Mouse (Mus musculus) forebrain, embryonic 13.5 days (tissue): ENCODE data around the gene Cpne7. TPM values are rescaled to one million over a fixed set of nuclear protein-coding genes. Genes with fewer than 3 reads are reported as not detected.
A peak's percentile ranks its signal among the peaks of the same experiment; 100 is the strongest.

Experiments
- ATAC-seq: fragments of 200-750 bp; cut with Nextera tagmentation; 2 replicates; pipeline ENCODE4 v1.8.0; 2017
- H3K27ac ChIP-seq: fragments of 300-500 bp; sonication (generic); 2 replicates; pipeline ENCODE4 v1.5.1; 2015; ENCODE audit warnings: inconsistent platforms, mild to moderate bottlenecking, moderate library complexity
- H3K27me3 ChIP-seq: fragments of 300-500 bp; sonication (generic); 2 replicates; pipeline ENCODE4 v1.6.1; 2015; ENCODE audit warnings: mild to moderate bottlenecking, inconsistent platforms
- H3K36me3 ChIP-seq: fragments of 300-500 bp; sonication (generic); 2 replicates; pipeline ENCODE4 v1.6.1; 2015; ENCODE audit warnings: mild to moderate bottlenecking, inconsistent platforms; ENCODE audit not compliant: poor library complexity, severe bottlenecking
- H3K4me1 ChIP-seq: fragments of 300-500 bp; sonication (generic); 2 replicates; pipeline ENCODE4 v1.6.1; 2015; ENCODE audit warnings: inconsistent platforms
- H3K4me2 ChIP-seq: fragments of 300-500 bp; sonication (generic); 2 replicates; pipeline ENCODE4 v1.6.1; 2015; ENCODE audit warnings: inconsistent platforms, mild to moderate bottlenecking, moderate library complexity
- H3K4me3 ChIP-seq: fragments of 300-500 bp; sonication (generic); 2 replicates; pipeline ENCODE4 v1.5.1; 2015; ENCODE audit warnings: mild to moderate bottlenecking, inconsistent platforms
- H3K9ac ChIP-seq: fragments of 300-500 bp; sonication (generic); 2 replicates; pipeline ENCODE4 v1.6.1; 2015; ENCODE audit warnings: mild to moderate bottlenecking, inconsistent platforms
- H3K9me3 ChIP-seq: fragments of 300-500 bp; sonication (generic); replicated peaks from 2 replicates; pipeline ENCODE4 v1.6.1; 2016; ENCODE audit warnings: inconsistent platforms
- WGBS: fragments of 180-500 bp; shearing (Covaris S2); methylation state at CpG from one replicate; pipeline ENCODE4 v1.1.7; 2015; 5-methylcytosine and 5-hydroxymethylcytosine counted together
- polyA plus RNA-seq: library from polyadenylated mRNA; unstranded; fragments of >200 nt; fragmentation: Nextera tagmentation; extraction: Ambion mirVana; gene quantifications from 2 replicates; pipeline ENCODE4 v1.2.1, GENCODE M21; 2015

Cpne7 gene
- polyA plus RNA-seq, 1 experiment from 2014 or later = 0.43 TPM

- no peak overlapping the region for H3K27ac ChIP-seq
- peaks cover 11% of the 10 kb centered on the region for H3K4me1 ChIP-seq
- no peak overlapping the region for H3K4me3 ChIP-seq
- H3K9ac ChIP-seq = no peak overlapping the region
- H3K4me2 ChIP-seq = no peak overlapping the region
- H3K9me3 ChIP-seq = no peaks in the 10 kb centered on the region
- H3K36me3 ChIP-seq = no peaks in the 10 kb centered on the region
- peaks cover 56% of the 10 kb centered on the region for H3K27me3 ChIP-seq
- ATAC-seq = no peak
- 68% methylated on average over 9 of the region's 9 CpGs for WGBS
Observed at GRCm38 (mm10) chr8:123122059-123122458, 4.9 kb downstream of the Cpne7 start.

GRCm38 (mm10) chr8:123122670-123123069, 5.5 kb downstream of the Cpne7 start:
- Histone ChIP-seq H3K9me3 (no peaks in the 10 kb centered on the region), H3K27me3 (peaks cover 54% of the 10 kb centered on the region), H3K27ac (no peak overlapping the region), H3K4me3 (no peak overlapping the region), H3K4me1 (peaks cover 5% of the 10 kb centered on the region), H3K36me3 (no peaks in the 10 kb centered on the region), H3K9ac (no peak overlapping the region), H3K4me2 (no peak overlapping the region)
- ATAC-seq = no peak
- 84% methylated on average over 5 of the region's 5 CpGs for WGBS

- 4% methylated on average over 19 of the region's 19 CpGs for WGBS
- Histone ChIP-seq H3K36me3 (no peaks in the 10 kb centered on the region), H3K4me1 (no peaks in the 10 kb centered on the region), H3K9me3 (no peaks in the 10 kb centered on the region), H3K9ac (no peak overlapping the region), H3K4me3 (no peak overlapping the region), H3K27me3 (peaks cover 23% of the 10 kb centered on the region; the same call in 1 of the 2 replicates), H3K27ac (no peak overlapping the region), H3K4me2 (no peak overlapping the region)
- no peak for ATAC-seq
Observed at GRCm38 (mm10) chr8:123126193-123126816, 9.1 kb downstream of the Cpne7 start.

GRCm38 (mm10) chr8:123131041-123131440, 13.9 kb downstream of the Cpne7 start:
- Histone ChIP-seq H3K27me3 (peaks cover 11% of the 10 kb centered on the region; the same call in 1 of the 2 replicates), H3K9ac (no peak overlapping the region), H3K27ac (no peak overlapping the region), H3K4me2 (no peak overlapping the region), H3K36me3 (no peaks in the 10 kb centered on the region), H3K4me1 (peaks cover 17% of the 10 kb centered on the region), H3K4me3 (no peak overlapping the region), H3K9me3 (0 out of 2 replicates have a peak, but pooled peaks cover 3% of the 10 kb centered on the region)
- ATAC-seq = no peak
- 78% methylated on average over 9 of the region's 9 CpGs for WGBS

- Histone ChIP-seq H3K27me3 (no peaks in the 10 kb centered on the region), H3K9me3 (0 out of 2 replicates have a peak, but pooled peaks cover 3% of the 10 kb centered on the region), H3K4me1 (peaks cover 33% of the 10 kb centered on the region), H3K36me3 (no peaks in the 10 kb centered on the region), H3K4me2 (no peak overlapping the region), H3K9ac (no peak overlapping the region), H3K27ac (no peak overlapping the region), H3K4me3 (no peak overlapping the region)
- 85% methylated on average over 2 of the region's 2 CpGs for WGBS
- no peak for ATAC-seq
Observed at GRCm38 (mm10) chr8:123132953-123133352, 15.8 kb downstream of the Cpne7 start.

- Histone ChIP-seq H3K4me2 (no peak overlapping the region), H3K36me3 (no peaks in the 10 kb centered on the region), H3K27ac (peak overlapping the region; percentile 84; the same call in 1 of the 2 replicates), H3K4me3 (no peak overlapping the region), H3K9ac (no peak overlapping the region), H3K9me3 (0 out of 2 replicates have a peak, but pooled peaks cover 3% of the 10 kb centered on the region), H3K27me3 (no peaks in the 10 kb centered on the region), H3K4me1 (peaks cover 42% of the 10 kb centered on the region)
- 78% methylated on average over 11 of the region's 11 CpGs for WGBS
- no peak for ATAC-seq
Observed at GRCm38 (mm10) chr8:123134149-123134713, 17.1 kb downstream of the Cpne7 start.

- Histone ChIP-seq H3K36me3 (no peaks in the 10 kb centered on the region), H3K9ac (no peak overlapping the region), H3K4me3 (no peak overlapping the region), H3K27me3 (no peaks in the 10 kb centered on the region), H3K4me2 (peak overlapping the region; percentile 41), H3K27ac (peak overlapping the region; percentile 84), H3K9me3 (0 out of 2 replicates have a peak, but pooled peaks cover 3% of the 10 kb centered on the region), H3K4me1 (peaks cover 42% of the 10 kb centered on the region)
- peak; percentile 44 for ATAC-seq
- WGBS = 8% methylated on average over 7 of the region's 7 CpGs
Observed at GRCm38 (mm10) chr8:123135406-123135805, 18.2 kb downstream of the Cpne7 start.

GRCm38 (mm10) chr8:123135806-123136205, 18.6 kb downstream of the Cpne7 start:
- H3K27me3 ChIP-seq = no peaks in the 10 kb centered on the region
- H3K9ac ChIP-seq = no peak overlapping the region
- no peak overlapping the region for H3K4me3 ChIP-seq
- peak overlapping the region; percentile 41 for H3K4me2 ChIP-seq
- 0 out of 2 replicates have a peak, but pooled peaks cover 3% of the 10 kb centered on the region for H3K9me3 ChIP-seq
- peak overlapping the region; percentile 84 for H3K27ac ChIP-seq
- 44% methylated on average over 9 of the region's 9 CpGs for WGBS
- peaks cover 42% of the 10 kb centered on the region for H3K4me1 ChIP-seq
- H3K36me3 ChIP-seq = no peaks in the 10 kb centered on the region
- no peak for ATAC-seq

- no peak for ATAC-seq
- peaks cover 42% of the 10 kb centered on the region for H3K4me1 ChIP-seq
- 85% methylated on average over 9 of the region's 9 CpGs for WGBS
- H3K4me3 ChIP-seq = no peak overlapping the region
- no peaks in the 10 kb centered on the region for H3K27me3 ChIP-seq
- H3K9ac ChIP-seq = no peak overlapping the region
- 0 out of 2 replicates have a peak, but pooled peaks cover 3% of the 10 kb centered on the region for H3K9me3 ChIP-seq
- no peak overlapping the region for H3K4me2 ChIP-seq
- H3K36me3 ChIP-seq = no peaks in the 10 kb centered on the region
- H3K27ac ChIP-seq = no peak overlapping the region
Observed at GRCm38 (mm10) chr8:123136287-123136686, 19.1 kb downstream of the Cpne7 start.

- H3K4me3 ChIP-seq = no peak overlapping the region
- peaks cover 42% of the 10 kb centered on the region for H3K4me1 ChIP-seq
- 0 out of 2 replicates have a peak overlapping the region, but pooled peaks have one; percentile 22 for H3K9ac ChIP-seq
- ATAC-seq = peak; percentile 89
- H3K27ac ChIP-seq = peak overlapping the region; percentile 85
- H3K36me3 ChIP-seq = no peaks in the 10 kb centered on the region
- 4% methylated on average over 2 of the region's 2 CpGs for WGBS
- H3K27me3 ChIP-seq = no peaks in the 10 kb centered on the region
- H3K4me2 ChIP-seq = no peak overlapping the region
- 0 out of 2 replicates have a peak, but pooled peaks cover 3% of the 10 kb centered on the region for H3K9me3 ChIP-seq
Observed at GRCm38 (mm10) chr8:123137645-123138077, 20.5 kb downstream of the Cpne7 start.

GRCm38 (mm10) chr8:123138741-123139140, 21.6 kb downstream of the Cpne7 start:
- Histone ChIP-seq H3K36me3 (no peaks in the 10 kb centered on the region), H3K9ac (no peak overlapping the region), H3K27ac (no peak overlapping the region), H3K4me3 (no peak overlapping the region), H3K9me3 (no peaks in the 10 kb centered on the region), H3K27me3 (no peaks in the 10 kb centered on the region), H3K4me1 (peaks cover 42% of the 10 kb centered on the region), H3K4me2 (no peak overlapping the region)
- 64% methylated on average over 4 of the region's 4 CpGs for WGBS
- no peak for ATAC-seq

GRCm38 (mm10) chr8:123141741-123142462, 24.7 kb downstream of the Cpne7 start:
- Histone ChIP-seq H3K4me2 (no peak overlapping the region), H3K4me3 (no peak overlapping the region), H3K27ac (no peak overlapping the region), H3K27me3 (no peaks in the 10 kb centered on the region), H3K4me1 (peaks cover 19% of the 10 kb centered on the region), H3K9me3 (no peaks in the 10 kb centered on the region), H3K9ac (no peak overlapping the region), H3K36me3 (no peaks in the 10 kb centered on the region)
- peak; percentile 41; the same call in 1 of the 2 replicates for ATAC-seq
- 75% methylated on average over 14 of the region's 14 CpGs for WGBS
